Mouse (Mus musculus): ENCODE results near the gene Gpnmb. TPM values are rescaled to one million over a fixed set of nuclear protein-coding genes. Genes with fewer than 3 reads are reported as not detected.

Gpnmb gene
- polyA plus RNA-seq, 1 experiment, result 2.2 TPM

DNA sequence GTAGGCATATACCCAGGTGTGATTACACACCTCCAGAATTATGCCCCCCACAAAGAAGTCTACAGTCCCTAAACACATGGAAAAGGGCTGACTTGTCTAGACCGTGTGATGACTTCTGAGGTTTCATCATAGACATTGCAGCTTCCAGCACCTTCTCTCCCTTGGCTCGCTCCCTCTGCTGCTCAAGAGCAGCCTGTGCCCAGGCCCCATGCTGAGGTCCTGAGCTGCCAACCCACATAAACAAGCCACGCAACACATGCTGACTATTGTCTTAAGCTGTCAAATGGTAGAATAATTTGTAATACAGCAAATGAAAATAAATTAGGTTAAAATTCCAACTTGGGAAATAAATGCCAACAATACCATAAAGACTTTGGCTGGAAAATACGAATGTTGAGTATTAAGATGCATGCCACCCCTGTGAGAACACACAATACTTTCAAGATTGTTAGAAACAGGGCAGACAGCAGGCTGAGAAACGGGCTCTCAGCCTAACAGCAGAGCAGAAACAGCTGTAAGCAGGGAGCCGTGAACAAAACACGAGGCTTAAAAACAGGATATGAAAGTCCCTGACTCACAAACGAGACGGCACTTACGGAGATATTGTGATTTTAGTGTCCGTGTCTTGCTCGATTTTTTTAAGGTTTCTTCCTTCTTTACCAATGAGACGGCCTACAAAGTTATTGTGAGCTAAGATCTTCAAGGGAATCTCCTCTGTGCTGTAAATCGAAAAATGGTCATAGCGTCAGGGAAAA is 70.6 kb downstream of the Gpnmb start:
- peak; percentile 30 to 61 for DNase-seq
- Histone ChIP-seq H3K4me1 (ENCODE audit: control insufficient read depth, insufficient read depth, low read length) (peaks cover 8% of the 10 kb centered on the region), H3K27ac (ENCODE audit: insufficient read depth, low read length) (no peak overlapping the region), H3K4me3 (replicated peaks; ENCODE audit: insufficient read depth, low read depth, low read length) (no peak overlapping the region), H3K27me3 (ENCODE audit: control insufficient read depth, insufficient read depth, low read length) (no peaks in the 10 kb centered on the region)
- TF ChIP-seq POLR2A (IDR thresholded peaks at IDR 0.05; ENCODE audit: borderline replicate concordance, insufficient read depth, low read length), result no peak
- TF ChIP-seq CTCF (IDR thresholded peaks at IDR 0.05; ENCODE audit: borderline replicate concordance, insufficient read depth, low read depth, low read length), result no peak
- 54% methylated on average over 15 of the region's 15 CpGs for WGBS

DNA sequence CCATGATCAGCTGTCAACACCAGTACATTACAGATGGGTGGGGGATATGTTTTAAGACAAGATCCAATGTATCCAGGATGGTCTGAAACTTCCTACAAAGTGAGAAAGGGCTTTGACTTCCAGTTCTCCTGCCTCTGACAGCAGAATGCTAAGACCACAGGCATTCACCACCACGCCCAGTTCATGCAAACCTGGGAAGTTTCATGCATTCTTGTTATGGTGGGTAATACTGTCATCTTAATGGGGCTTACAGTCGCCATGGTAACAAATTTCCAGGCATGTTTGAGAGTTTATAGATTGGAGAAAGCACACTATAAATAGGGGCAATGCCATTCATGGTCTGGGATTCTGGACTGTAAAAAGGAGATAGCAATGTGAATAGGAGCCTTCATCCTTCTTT is 72.8 kb downstream of the Gpnmb start:
- 94% methylated on average over 2 of the region's 2 CpGs for WGBS
- Histone ChIP-seq H3K4me1 (ENCODE audit: control insufficient read depth, insufficient read depth, low read length) (peaks cover 8% of the 10 kb centered on the region), H3K4me3 (replicated peaks; ENCODE audit: insufficient read depth, low read depth, low read length) (no peak overlapping the region), H3K27me3 (ENCODE audit: control insufficient read depth, insufficient read depth, low read length) (no peaks in the 10 kb centered on the region), H3K27ac (ENCODE audit: insufficient read depth, low read length) (no peak overlapping the region)
- no peak for DNase-seq
- TF ChIP-seq POLR2A (IDR thresholded peaks at IDR 0.05; ENCODE audit: borderline replicate concordance, insufficient read depth, low read length) (no peak), CTCF (IDR thresholded peaks at IDR 0.05; ENCODE audit: borderline replicate concordance, insufficient read depth, low read depth, low read length) (no peak)

DNA sequence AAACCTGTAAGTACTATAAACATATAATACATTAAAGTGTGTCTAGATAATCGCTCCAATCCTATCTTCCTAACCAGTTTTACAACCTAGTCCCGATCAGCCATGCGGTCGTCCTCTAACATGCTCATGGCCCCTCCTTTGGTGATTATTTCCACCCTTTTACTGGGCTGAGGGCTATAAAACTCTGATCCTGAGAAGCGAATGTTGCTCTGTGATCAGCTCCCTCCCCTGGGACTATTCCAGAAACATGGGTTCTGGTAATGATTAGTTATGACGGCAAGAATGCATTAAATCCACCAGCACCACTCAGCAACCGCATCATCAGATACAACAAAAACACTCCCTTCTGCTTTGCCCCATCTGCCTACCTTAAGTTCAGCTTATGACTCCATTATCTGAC is 77.5 kb downstream of the Gpnmb start:
- WGBS, result 88% methylated on average over 7 of the region's 7 CpGs
- no peaks in the 10 kb centered on the region for H3K4me1 ChIP-seq (ENCODE audit: control insufficient read depth, insufficient read depth, low read length)
- TF ChIP-seq POLR2A (IDR thresholded peaks at IDR 0.05; ENCODE audit: borderline replicate concordance, insufficient read depth, low read length) (no peak), CTCF (IDR thresholded peaks at IDR 0.05; ENCODE audit: borderline replicate concordance, insufficient read depth, low read depth, low read length) (no peak)

DNA sequence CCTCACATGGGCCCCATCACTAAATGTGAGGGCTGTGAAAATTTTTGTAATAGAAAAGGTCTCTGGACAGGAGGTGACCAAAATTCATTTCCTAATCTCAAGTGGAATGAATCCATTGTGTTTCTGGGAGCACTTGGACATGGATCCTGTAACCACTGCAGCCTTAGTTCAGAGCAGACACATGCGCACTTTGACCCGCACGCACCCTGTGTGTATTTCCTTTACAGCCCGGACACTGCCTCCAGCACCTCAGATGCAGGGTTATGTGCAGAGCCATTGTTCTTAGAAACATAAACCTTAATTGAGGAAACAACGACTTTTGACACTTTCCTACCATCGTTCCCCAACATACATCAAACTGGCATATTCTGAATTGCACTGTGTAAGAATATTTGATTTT is 78.1 kb downstream of the Gpnmb start:
- H3K4me1 ChIP-seq (ENCODE audit: control insufficient read depth, insufficient read depth, low read length), result no peaks in the 10 kb centered on the region
- TF ChIP-seq POLR2A (IDR thresholded peaks at IDR 0.05; ENCODE audit: borderline replicate concordance, insufficient read depth, low read length) (no peak), CTCF (IDR thresholded peaks at IDR 0.05; ENCODE audit: borderline replicate concordance, insufficient read depth, low read depth, low read length) (no peak)
- WGBS, result 97% methylated on average over 6 of the region's 6 CpGs
- no peak overlapping the region for H3K4me3 ChIP-seq (replicated peaks; ENCODE audit: insufficient read depth, low read depth, low read length)
- H3K27me3 ChIP-seq (ENCODE audit: control insufficient read depth, insufficient read depth, low read length), result no peaks in the 10 kb centered on the region
- DNase-seq, result no peak
- no peak overlapping the region for H3K27ac ChIP-seq (ENCODE audit: insufficient read depth, low read length)

More for the DNA sequence above, 77.5 kb downstream of the Gpnmb start:
- H3K4me3 ChIP-seq (replicated peaks; ENCODE audit: insufficient read depth, low read depth, low read length), result no peak overlapping the region
- no peaks in the 10 kb centered on the region for H3K27me3 ChIP-seq (ENCODE audit: control insufficient read depth, insufficient read depth, low read length)
- no peak overlapping the region for H3K27ac ChIP-seq (ENCODE audit: insufficient read depth, low read length)
- DNase-seq, result no peak

DNA sequence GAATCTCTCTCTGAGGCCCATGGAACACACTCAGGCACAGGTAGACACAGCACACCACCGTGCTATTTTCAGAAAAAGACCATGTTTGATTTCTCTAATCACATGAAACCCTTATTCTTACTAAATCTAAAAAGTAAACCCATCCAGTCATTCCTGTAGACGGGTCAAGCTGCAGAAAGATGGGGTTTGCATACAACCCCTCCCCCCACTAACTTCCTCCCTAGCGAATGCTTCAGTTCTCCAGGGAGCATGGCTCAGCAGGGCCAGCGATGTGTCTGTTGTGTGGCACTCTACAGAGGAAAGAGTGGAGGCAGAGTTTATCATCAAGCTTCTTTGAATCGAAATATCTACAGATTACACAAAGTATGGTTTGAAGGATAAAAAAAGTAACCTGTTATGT is 79.2 kb downstream of the Gpnmb start:
- Histone ChIP-seq H3K27me3 (ENCODE audit: control insufficient read depth, insufficient read depth, low read length) (no peaks in the 10 kb centered on the region), H3K27ac (ENCODE audit: insufficient read depth, low read length) (no peak overlapping the region), H3K4me1 (ENCODE audit: control insufficient read depth, insufficient read depth, low read length) (no peaks in the 10 kb centered on the region), H3K4me3 (replicated peaks; ENCODE audit: insufficient read depth, low read depth, low read length) (no peak overlapping the region)
- no peak for DNase-seq
- no peak for TF ChIP-seq POLR2A (IDR thresholded peaks at IDR 0.05; ENCODE audit: borderline replicate concordance, insufficient read depth, low read length)
- WGBS, result 79% methylated on average over 5 of the region's 5 CpGs

DNA sequence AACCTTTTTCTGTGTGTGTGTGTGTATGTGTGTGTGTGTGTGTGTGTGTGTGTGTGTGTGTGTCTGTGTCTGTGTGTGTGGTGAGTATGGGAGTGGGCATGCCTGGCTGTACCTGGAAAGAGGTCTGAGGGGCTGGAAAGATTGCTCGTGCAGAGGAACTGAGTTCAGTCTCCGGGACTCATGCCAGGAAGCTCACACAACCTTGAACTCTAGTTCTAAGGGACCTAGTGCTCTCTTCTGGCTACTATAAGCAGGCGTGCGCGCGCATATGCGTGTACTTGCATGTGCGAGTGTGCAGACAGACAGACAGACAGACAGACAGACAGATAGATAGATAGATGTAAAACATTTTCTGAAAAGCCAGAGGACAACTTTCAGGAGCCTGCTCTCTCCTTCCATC is 79.9 kb downstream of the Gpnmb start:
- Histone ChIP-seq H3K27ac (ENCODE audit: insufficient read depth, low read length) (no peak overlapping the region), H3K4me3 (replicated peaks; ENCODE audit: insufficient read depth, low read depth, low read length) (no peak overlapping the region), H3K27me3 (ENCODE audit: control insufficient read depth, insufficient read depth, low read length) (no peaks in the 10 kb centered on the region), H3K4me1 (ENCODE audit: control insufficient read depth, insufficient read depth, low read length) (no peaks in the 10 kb centered on the region)
- TF ChIP-seq CTCF (IDR thresholded peaks at IDR 0.05; ENCODE audit: borderline replicate concordance, insufficient read depth, low read depth, low read length) (no peak), POLR2A (IDR thresholded peaks at IDR 0.05; ENCODE audit: borderline replicate concordance, insufficient read depth, low read length) (no peak)
- DNase-seq, result no peak
- 85% methylated on average over 8 of the region's 8 CpGs for WGBS

DNA sequence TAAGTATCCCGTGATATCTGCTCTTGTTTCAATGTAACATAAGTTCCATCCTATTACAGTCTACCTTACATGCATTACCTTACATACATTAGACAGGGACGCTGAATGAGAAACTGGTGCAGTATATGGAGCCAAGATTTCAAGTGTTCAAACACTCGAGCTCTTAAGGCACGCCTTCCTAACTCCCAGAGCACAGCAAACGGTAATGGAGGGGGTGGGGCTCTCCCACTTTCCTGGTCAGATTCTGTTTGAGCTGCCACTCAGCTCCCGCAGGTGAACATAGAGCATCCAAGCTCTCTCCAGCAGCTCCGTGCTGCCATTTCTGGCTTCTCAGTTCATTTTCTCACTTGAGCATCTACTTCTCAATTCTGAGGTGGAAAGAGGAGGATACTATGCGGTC is 82.1 kb downstream of the Gpnmb start:
- no peaks in the 10 kb centered on the region for H3K4me1 ChIP-seq (ENCODE audit: control insufficient read depth, insufficient read depth, low read length)
- no peak overlapping the region for H3K4me3 ChIP-seq (replicated peaks; ENCODE audit: insufficient read depth, low read depth, low read length)
- 66% methylated on average over 8 of the region's 8 CpGs for WGBS
- H3K27me3 ChIP-seq (ENCODE audit: control insufficient read depth, insufficient read depth, low read length), result no peaks in the 10 kb centered on the region
- no peak overlapping the region for H3K27ac ChIP-seq (ENCODE audit: insufficient read depth, low read length)
- DNase-seq, result no peak
- TF ChIP-seq POLR2A (IDR thresholded peaks at IDR 0.05; ENCODE audit: borderline replicate concordance, insufficient read depth, low read length) (no peak), CTCF (IDR thresholded peaks at IDR 0.05; ENCODE audit: borderline replicate concordance, insufficient read depth, low read depth, low read length) (no peak)

DNA sequence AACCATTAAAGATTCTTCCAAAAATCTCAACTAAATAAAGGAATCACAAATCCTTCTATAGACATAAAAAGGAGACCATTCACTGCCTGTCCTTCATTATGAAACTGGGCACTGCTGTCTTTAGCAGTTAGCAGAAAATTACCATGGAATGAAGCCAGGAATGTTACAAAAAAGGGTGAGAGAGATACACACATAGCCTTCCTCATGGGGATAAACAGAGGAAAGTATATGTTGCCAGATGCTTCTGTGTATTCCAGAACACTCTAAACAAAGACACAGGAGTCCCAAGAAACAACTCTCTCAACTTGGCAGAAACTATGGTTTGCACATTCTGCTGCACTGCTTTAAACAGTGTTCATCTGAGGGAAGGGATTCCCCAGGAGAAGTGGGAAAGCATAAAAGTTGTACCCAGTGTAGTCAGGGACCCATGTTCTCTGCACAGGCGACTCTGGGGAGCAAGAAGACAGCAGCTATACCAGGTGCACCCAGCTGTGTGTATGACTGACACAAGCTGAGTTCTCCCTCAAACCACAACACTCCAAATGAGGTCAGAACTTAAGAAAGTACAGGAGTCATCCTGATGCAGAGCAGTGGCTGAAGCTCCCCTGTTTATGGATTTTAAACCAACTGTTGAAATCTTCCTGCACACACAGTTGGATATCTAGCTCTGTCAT is 83.3 kb downstream of the Gpnmb start:
- H3K27me3 ChIP-seq (ENCODE audit: control insufficient read depth, insufficient read depth, low read length), result no peaks in the 10 kb centered on the region
- TF ChIP-seq POLR2A (IDR thresholded peaks at IDR 0.05; ENCODE audit: borderline replicate concordance, insufficient read depth, low read length) (no peak), CTCF (IDR thresholded peaks at IDR 0.05; ENCODE audit: borderline replicate concordance, insufficient read depth, low read depth, low read length) (no peak)
- no peaks in the 10 kb centered on the region for H3K4me1 ChIP-seq (ENCODE audit: control insufficient read depth, insufficient read depth, low read length)
- H3K4me3 ChIP-seq (replicated peaks; ENCODE audit: insufficient read depth, low read depth, low read length), result no peak overlapping the region
- no peak for DNase-seq
- WGBS, result 35% methylated on average over 1 of the region's 1 CpGs
- H3K27ac ChIP-seq (ENCODE audit: insufficient read depth, low read length), result no peak overlapping the region

Data from cerebellum, adult 2 months (tissue).